Mouse (Mus musculus) bone marrow, adult 2 months (tissue): ENCODE data around the gene Rgs4.

Experiments used
- CTCF ChIP-seq: fragments of 200-500 bp; IDR thresholded peaks from 2 replicates; pipeline ENCODE4 v1.5.1; 2011; ENCODE audit warnings: low read length, control low read depth; ENCODE audit not compliant: control insufficient read depth, insufficient read depth
- POLR2A ChIP-seq: fragments of 200-500 bp; IDR thresholded peaks from 2 replicates; pipeline ENCODE4 v1.6.1; 2011; ENCODE audit warnings: low read depth, mild to moderate bottlenecking, control low read depth, low read length, borderline replicate concordance; ENCODE audit not compliant: control insufficient read depth

DNA sequence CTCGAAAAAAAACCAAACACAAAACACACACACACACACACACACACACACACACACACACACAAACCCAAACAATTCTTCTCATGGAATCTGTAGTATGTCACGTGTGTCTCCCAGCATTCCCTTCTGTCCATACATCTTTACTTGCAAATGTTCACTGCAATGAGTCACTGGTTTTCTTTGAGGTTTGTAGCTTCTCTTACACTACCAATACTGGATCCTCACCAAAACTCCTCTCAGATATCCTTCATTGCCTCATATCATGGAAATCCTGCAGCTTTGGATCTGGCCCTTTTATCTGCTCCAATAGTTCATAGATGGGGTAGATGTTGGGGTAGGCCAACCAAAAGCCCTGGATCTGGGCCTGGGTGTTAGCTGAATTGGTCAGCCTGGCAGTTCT lies 25.6 kb downstream of the Rgs4 start:
- TF ChIP-seq POLR2A (no peak), CTCF (no peak)
